Mouse (Mus musculus) central nervous system, embryonic 14 days (tissue): ENCODE measurements around the gene Dytn. TPM values are rescaled to one million over a fixed set of nuclear protein-coding genes. Genes with fewer than 3 reads are reported as not detected.

Experiments
- polyA plus RNA-seq: library from polyadenylated mRNA; depleted of rRNA; stranded (reverse); fragments of >200 nt; gene quantifications from 2 replicates; pipeline ENCODE4 v1.2.3, GENCODE M21; 2012; rRNA removed

The Dytn gene
- 0.05 and 0.15 TPM in 2 replicates for polyA plus RNA-seq

DNA sequence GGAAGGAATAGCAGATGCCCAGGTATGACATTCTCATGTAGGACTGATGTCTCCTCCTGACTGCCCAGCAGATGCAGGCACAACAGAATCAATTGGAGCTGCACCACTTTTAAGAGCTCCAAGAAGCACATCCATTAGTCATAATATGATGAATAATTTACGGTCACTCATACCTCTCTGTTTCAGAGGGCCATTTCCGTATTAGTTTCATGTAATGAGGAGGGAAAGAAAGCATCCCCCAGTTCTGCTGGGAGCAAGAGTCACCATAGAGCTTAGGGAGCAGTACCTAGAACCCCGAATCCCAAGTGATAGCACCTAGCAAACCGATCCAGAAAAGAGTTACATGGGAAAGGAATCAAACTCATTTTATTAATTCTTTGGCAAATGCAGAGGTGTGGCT is at the start of gene Dytn:
Dytn (minus strand) TSS at position 101 of the 400 bp plus-strand sequence.

DNA sequence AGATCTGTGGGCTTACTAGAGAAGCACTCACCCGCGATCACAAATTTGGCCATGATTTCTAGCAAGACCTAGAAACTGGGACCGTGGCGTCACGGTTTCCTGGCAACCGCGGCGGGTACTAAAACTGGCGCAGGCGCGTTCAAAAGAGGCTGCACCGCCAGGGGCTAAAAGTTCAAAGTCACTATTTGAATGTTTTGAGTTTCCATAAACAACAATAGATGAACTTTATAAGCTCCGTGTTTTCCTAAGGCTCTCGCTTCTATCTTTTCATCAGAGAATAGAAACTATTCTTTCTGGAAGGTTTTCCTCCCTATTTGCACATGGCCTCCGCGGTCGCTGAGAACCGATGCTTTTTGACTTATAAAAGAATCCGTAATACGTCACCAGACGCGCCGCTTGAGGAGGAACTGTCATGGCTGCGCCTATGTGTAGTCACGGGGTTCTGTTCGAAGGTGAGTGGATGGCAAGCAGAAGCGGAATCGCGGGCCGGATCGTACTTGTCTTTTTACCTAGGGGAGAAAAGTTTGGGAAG is 43.6 kb upstream of the Dytn start, which contains the start of the genes Mdh1b and Fastkd2:
Mdh1b (minus strand) TSS at position 79 of the 532 bp plus-strand sequence.
Fastkd2 (plus strand) TSS at position 375 of the 532 bp plus-strand sequence.

DNA sequence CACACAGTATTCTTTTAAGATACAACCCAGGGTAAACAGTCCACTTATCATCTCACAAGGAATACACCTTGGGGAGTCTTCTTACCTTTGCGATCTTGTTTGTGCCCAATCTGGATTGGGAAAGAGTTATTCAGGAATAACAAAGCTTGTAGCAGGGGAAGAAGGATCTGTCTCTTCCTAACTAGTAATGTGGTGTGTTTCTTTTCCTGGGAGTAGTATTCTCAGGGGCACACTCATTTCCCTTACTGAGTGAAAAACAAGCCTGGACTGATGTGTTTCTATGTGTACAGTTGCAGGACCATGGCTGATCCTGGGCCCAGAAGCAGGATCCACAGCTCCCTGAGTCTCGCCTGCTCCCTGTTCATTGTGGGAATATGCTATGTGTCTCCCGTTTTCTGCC is 71.1 kb downstream of the Dytn start, which contains the start of gene Gm39653:
Gm39653 (plus strand) TSS at position 301 of the 400 bp plus-strand sequence.

Other genes starting within 250 kb of the Dytn start
- gene Adam23, start 241.0 kb downstream of the Dytn start, polyA plus RNA-seq: 21.5 and 24.6 TPM in 2 replicates
- not detected in 2 replicates for gene Gm39653, start 71.0 kb downstream of the Dytn start, polyA plus RNA-seq
- gene Mdh1b, start 43.4 kb upstream of the Dytn start, polyA plus RNA-seq: 0.29 and 0.38 TPM in 2 replicates
- 19.8 and 20.0 TPM in 2 replicates for gene Fastkd2, start 43.7 kb upstream of the Dytn start, polyA plus RNA-seq
- 0.02 TPM in 1 of 2 replicates, not detected in the other for gene 4933402D24Rik, start 82.3 kb upstream of the Dytn start, polyA plus RNA-seq